Mouse (Mus musculus) midbrain, embryonic 16.5 days (tissue): ENCODE measurements at regions not wholly inside any gene's neighbourhood (a gene's known extent, or its start where the extent isn't known, plus 50 kb on each side); places are given as distances from the start of the nearest gene placed in this dataset.

ENCODE experiments used
- ATAC-seq: fragments of 200-750 bp; cut with Nextera tagmentation; 2 replicates; pipeline ENCODE4 v1.8.0; 2017; ENCODE audit warnings: moderate TSS enrichment
- H3K27ac ChIP-seq: fragments of 300-500 bp; sonication (generic); 2 replicates; pipeline ENCODE4 v1.5.1; 2014; ENCODE audit warnings: mild to moderate bottlenecking, low read length, mixed read lengths
- H3K27me3 ChIP-seq: fragments of 300-500 bp; sonication (generic); 2 replicates; pipeline ENCODE4 v1.6.1; 2014; ENCODE audit warnings: low read depth, low read length, mixed read lengths; ENCODE audit not compliant: control insufficient read depth, insufficient read depth
- H3K36me3 ChIP-seq: fragments of 300-500 bp; sonication (generic); 2 replicates; pipeline ENCODE4 v1.6.1; 2014; ENCODE audit warnings: mild to moderate bottlenecking, low read length, moderate library complexity, mixed read lengths; ENCODE audit not compliant: control insufficient read depth, insufficient read depth
- H3K4me1 ChIP-seq: fragments of 300-500 bp; sonication (generic); 2 replicates; pipeline ENCODE4 v1.6.1; 2014; ENCODE audit warnings: mild to moderate bottlenecking, low read length, mixed read lengths; ENCODE audit not compliant: control insufficient read depth, insufficient read depth
- H3K4me2 ChIP-seq: fragments of 300-500 bp; sonication (generic); 2 replicates; pipeline ENCODE4 v1.6.1; 2014; ENCODE audit warnings: mild to moderate bottlenecking, low read length, mixed read lengths
- H3K4me3 ChIP-seq: fragments of 300-500 bp; sonication (generic); 2 replicates; pipeline ENCODE4 v1.5.1; 2014; ENCODE audit warnings: low read depth, mild to moderate bottlenecking, low read length, moderate library complexity, mixed read lengths
- H3K9ac ChIP-seq: fragments of 300-500 bp; sonication (generic); 2 replicates; pipeline ENCODE4 v1.6.1; 2014; ENCODE audit warnings: low read depth, low read length, mixed read lengths
- H3K9me3 ChIP-seq: fragments of 300-500 bp; sonication (generic); replicated peaks from 2 replicates; pipeline ENCODE4 v1.6.1; 2014; ENCODE audit warnings: mild to moderate bottlenecking, low read length, mixed read lengths; ENCODE audit not compliant: control insufficient read depth, poor library complexity, severe bottlenecking
- WGBS: fragments of 180-500 bp; shearing (Covaris S2); extraction: QIAGEN DNeasy Blood & Tissue Kit; methylation state at CpG from one replicate; pipeline ENCODE4 v1.1.7; 2014; 5-methylcytosine and 5-hydroxymethylcytosine counted together

DNA sequence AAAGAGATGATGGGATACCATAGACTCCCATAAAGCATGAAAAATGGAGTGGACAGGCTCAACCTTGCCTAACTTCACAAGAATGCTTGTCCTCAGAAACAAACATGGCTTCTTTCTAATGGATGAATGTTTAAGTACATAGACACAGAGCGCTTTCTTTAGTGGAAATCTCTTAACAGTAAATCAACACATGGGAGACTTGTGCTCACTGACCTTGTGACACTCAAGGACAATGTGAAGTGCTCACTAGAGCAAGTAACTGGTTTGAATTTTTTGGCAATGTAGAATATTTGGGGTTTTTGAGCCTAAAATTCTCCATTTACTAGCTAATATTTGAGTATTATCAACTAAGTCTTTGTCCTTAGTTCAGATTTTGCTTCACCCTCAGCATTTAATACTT lies 88.0 kb downstream of the Tent5c start:
- Histone ChIP-seq H3K9me3 (no peaks in the 10 kb centered on the region), H3K27me3 (no peaks in the 10 kb centered on the region), H3K27ac (no peak overlapping the region), H3K4me3 (no peak overlapping the region), H3K4me2 (no peak overlapping the region), H3K4me1 (no peaks in the 10 kb centered on the region), H3K9ac (no peak overlapping the region), H3K36me3 (no peaks in the 10 kb centered on the region)
- no peak for ATAC-seq
- WGBS: 94% methylated on average over 1 of the region's 1 CpGs

DNA sequence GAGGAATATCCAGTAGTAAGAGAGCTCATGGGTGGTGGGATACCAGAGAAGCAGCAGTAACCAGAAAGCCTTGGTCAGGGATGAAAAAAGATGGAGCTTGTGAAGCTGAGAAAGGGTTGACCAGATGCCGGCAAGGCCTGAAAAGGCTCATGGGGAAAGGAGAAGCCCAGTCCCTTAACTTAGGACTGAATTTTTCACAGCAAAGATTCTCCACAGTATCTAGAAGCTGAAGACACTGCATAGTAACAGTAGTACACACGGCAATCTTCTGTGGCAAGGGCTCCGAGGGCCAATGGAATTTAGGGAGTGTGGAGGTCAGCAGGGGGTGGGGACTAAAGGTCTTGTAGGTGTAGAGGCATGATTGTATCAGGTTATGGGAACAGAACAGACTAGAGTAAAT lies 91.6 kb downstream of the Tent5c start:
- Histone ChIP-seq H3K4me3 (no peak overlapping the region), H3K27me3 (no peaks in the 10 kb centered on the region), H3K27ac (no peak overlapping the region), H3K9ac (no peak overlapping the region), H3K4me2 (no peak overlapping the region), H3K4me1 (no peaks in the 10 kb centered on the region), H3K9me3 (no peaks in the 10 kb centered on the region), H3K36me3 (no peaks in the 10 kb centered on the region)
- 83% methylated on average over 3 of the region's 3 CpGs for WGBS
- no peak for ATAC-seq

DNA sequence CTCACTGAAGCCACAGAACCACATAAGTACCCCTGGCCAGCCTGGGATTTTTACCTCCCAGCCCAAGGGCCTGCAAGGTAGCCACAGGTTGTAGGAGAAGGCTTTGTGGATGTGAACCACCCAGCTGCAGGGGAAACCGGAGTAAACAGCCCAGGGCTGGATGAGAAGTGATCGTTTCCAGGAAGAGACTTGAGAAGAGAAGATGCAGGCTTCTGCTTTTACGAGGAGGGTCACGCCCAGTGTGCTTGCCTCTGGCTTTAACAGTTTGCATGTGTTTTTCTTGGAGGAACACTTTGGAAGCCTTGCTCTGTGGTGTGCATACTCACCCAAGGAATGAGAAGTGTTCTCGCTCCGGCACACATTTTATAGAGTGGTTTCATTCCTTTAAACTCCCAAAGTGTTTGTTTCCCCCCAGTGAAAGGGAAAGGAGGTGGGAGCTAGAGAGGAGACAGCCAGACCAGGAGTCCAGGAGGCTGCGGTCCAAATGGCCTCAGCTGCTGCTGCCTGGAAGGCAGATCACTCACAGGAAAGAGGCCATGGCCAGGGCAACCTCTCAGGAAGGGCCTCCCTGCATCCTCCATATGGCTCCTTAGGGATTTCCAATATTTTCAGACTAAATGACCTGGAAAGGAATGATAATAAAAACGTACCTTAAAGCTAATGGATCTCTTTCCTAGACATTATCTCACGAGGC lies 94.1 kb downstream of the Tent5c start:
- Histone ChIP-seq H3K9ac (no peak overlapping the region), H3K4me2 (no peak overlapping the region), H3K27ac (no peak overlapping the region), H3K9me3 (no peaks in the 10 kb centered on the region), H3K36me3 (no peaks in the 10 kb centered on the region), H3K4me1 (no peaks in the 10 kb centered on the region), H3K27me3 (no peaks in the 10 kb centered on the region), H3K4me3 (no peak overlapping the region)
- whole genome bisulfite sequencing: 82% methylated on average over 9 of the region's 9 CpGs
- ATAC-seq: no peak

DNA sequence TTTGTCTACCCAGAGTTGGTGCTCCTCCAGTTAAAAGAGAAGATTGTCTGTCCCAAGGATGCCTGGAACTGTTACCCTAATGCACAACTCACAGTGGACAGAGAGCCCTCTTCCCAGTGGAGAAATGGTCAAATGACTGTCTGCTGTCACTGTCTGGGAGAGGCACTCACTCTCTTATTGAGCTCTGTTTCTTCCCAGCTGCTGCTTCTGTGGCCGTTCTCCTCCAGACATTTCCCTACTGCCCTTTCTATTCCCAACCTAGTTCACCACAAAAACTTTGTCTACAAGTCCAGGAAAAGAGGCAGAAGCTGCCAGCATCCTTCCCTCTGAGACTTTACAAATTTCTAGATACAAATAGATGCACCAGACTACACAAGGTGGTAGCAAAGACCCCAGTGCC lies 95.2 kb downstream of the Tent5c start:
- no peak overlapping the region for H3K27ac ChIP-seq
- H3K4me2 ChIP-seq: no peak overlapping the region
- no peak overlapping the region for H3K9ac ChIP-seq
- no peaks in the 10 kb centered on the region for H3K9me3 ChIP-seq
- 93% methylated on average over 1 of the region's 1 CpGs for WGBS
- no peaks in the 10 kb centered on the region for H3K4me1 ChIP-seq
- no peak overlapping the region for H3K4me3 ChIP-seq
- no peaks in the 10 kb centered on the region for H3K27me3 ChIP-seq
- H3K36me3 ChIP-seq: no peaks in the 10 kb centered on the region
- no peak for ATAC-seq

DNA sequence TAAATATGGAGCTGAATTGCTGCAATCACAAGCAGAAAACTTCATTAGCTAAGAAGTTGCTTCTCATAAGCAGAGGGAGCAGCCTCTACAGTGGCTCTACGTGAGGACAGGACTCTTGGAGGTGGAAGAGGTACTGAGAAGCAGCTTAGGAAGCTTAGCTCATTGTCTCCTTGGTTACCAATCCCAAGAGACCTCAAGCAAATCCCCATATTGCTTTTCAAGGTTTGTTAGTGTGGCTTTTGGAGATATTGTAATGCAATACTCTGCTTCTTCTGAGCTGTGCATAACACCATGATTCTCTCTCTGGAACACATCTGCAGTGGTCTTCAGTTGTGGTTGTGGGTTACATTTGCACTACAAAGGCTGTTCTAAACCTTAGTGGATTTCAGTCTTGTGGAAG lies 106.9 kb downstream of the Tent5c start:
- Histone ChIP-seq H3K4me3 (no peak overlapping the region), H3K4me2 (no peak overlapping the region), H3K27ac (no peak overlapping the region), H3K36me3 (no peaks in the 10 kb centered on the region), H3K9ac (no peak overlapping the region), H3K27me3 (no peaks in the 10 kb centered on the region), H3K4me1 (no peaks in the 10 kb centered on the region), H3K9me3 (no peaks in the 10 kb centered on the region)
- WGBS: 29% methylated on average over 1 of the region's 1 CpGs
- ATAC-seq: no peak

DNA sequence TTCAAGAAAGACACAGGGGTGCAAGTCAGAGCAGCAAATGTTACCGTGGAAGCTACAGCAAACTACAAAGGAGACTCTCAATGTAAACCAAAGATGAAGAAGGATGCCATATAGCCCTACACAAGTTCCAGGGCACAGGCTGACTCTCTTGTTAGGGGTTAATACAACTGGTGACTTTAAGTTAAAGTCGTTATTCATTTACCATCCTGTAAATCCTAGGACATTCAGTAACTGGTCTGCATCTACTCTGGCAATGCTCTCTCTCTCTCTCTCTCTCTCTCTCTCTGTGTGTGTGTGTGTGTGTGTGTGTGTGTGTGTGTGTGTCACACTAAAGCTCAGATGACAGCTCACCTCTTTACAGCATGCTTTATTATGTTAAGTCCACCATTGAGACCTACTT lies 107.8 kb downstream of the Tent5c start:
- H3K36me3 ChIP-seq: no peaks in the 10 kb centered on the region
- no peaks in the 10 kb centered on the region for H3K9me3 ChIP-seq
- no peaks in the 10 kb centered on the region for H3K27me3 ChIP-seq
- H3K27ac ChIP-seq: no peak overlapping the region
- WGBS: 88% methylated on average over 2 of the region's 2 CpGs
- H3K9ac ChIP-seq: no peak overlapping the region
- ATAC-seq: no peak
- H3K4me2 ChIP-seq: no peak overlapping the region
- H3K4me1 ChIP-seq: no peaks in the 10 kb centered on the region
- H3K4me3 ChIP-seq: no peak overlapping the region

DNA sequence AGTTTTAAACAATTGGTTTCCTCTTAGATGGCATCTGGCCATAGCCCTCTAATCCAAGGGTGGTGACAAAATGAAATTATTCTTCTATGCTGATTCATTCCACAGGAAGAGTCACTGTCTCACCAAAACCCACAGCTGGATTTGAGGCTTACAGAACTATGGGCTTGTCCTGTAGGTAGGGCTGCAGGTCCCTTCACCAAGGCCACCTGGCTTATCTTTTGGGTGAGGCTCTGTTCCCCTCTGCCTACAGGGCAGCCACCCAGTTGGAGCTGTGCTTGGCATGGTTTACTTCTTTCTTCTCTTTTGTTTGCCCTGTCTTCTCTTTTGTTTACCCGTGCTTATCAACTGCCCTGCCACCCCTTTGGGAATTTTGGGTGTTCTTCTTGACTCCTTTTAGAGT lies 113.0 kb downstream of the Tent5c start:
- no peak overlapping the region for H3K27ac ChIP-seq
- H3K4me3 ChIP-seq: no peak overlapping the region
- no peak overlapping the region for H3K4me2 ChIP-seq
- H3K9ac ChIP-seq: no peak overlapping the region
- H3K36me3 ChIP-seq: no peaks in the 10 kb centered on the region
- no peaks in the 10 kb centered on the region for H3K4me1 ChIP-seq
- H3K9me3 ChIP-seq: no peaks in the 10 kb centered on the region
- no peak for ATAC-seq
- WGBS: 65% methylated on average over 1 of the region's 1 CpGs
- H3K27me3 ChIP-seq: no peaks in the 10 kb centered on the region

DNA sequence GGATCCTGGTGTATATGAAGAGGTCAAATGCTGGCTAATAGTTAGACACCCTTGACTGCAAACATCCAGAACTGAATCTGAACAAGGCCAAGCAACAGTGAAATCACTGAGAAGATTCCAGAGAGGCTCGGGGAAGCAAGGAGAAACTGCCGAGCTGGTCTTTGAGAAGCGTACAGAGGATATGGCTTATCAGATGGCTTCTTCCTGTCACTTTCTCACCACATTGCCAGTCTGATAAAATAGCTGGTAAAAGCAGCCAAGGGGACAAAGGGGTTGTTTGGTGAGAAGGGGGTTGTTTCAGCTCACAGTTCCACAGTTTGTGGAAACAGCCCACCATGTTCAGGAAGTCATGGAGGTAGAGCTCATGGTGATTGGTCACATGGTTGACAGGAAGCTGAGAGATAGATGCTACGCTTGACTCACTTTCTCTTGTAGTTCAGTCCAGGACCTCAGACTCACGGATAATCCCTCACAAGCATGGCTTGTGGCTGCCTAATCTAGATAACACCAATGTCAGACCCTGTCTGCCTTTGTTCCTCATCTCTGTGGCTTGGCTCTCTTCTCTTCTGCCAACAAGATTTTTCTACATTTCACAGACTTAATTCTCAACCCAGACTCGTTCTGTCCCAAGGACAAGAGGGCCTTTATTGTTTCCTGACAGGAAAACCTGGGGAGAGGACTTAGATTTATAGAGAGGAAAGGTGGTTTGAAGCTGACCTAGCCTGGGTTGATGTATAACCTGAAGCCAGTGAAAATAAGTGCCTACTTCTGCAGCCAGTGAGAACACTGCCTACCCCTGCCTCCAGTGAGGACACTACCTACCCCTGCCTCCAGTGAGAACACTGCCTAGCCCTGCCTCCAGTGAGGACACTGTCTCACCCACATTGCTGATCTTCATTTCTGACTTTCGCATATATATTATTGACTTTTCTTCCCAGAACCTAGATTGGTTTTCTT lies 122.0 kb downstream of the Tent5c start:
- Histone ChIP-seq H3K4me2 (no peak overlapping the region), H3K27ac (no peak overlapping the region), H3K9ac (no peak overlapping the region), H3K4me3 (no peak overlapping the region), H3K4me1 (no peaks in the 10 kb centered on the region), H3K36me3 (no peaks in the 10 kb centered on the region), H3K27me3 (no peaks in the 10 kb centered on the region), H3K9me3 (no peaks in the 10 kb centered on the region)
- ATAC-seq: no peak
- WGBS: 71% methylated on average over 7 of the region's 7 CpGs

DNA sequence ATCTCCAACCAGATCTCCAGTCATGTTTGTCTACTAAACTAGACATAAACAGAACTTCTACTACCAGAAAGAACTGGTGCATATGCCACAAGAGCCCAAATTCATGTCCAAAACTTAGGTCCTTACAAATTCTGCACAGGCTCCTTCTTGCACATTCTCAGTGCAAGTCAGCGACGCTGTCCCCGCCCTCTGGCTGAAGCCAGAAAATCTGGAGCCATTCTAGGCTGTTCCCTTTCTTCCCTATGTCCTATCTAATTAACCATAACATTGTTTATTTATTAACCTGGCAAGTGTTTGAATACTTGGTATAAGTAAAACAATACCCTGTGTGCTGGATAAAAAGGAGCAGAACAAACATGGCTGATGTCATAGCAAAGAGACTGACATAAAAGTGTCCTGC lies 122.7 kb downstream of the Tent5c start:
- Histone ChIP-seq H3K27me3 (no peaks in the 10 kb centered on the region), H3K4me1 (no peaks in the 10 kb centered on the region), H3K9me3 (no peaks in the 10 kb centered on the region), H3K4me3 (no peak overlapping the region), H3K4me2 (no peak overlapping the region), H3K27ac (no peak overlapping the region), H3K9ac (no peak overlapping the region), H3K36me3 (no peaks in the 10 kb centered on the region)
- no peak for ATAC-seq
- 87% methylated on average over 3 of the region's 3 CpGs for WGBS
